ENCODE assay signal across 24 mouse cellular contexts in the genomic region with DNA sequence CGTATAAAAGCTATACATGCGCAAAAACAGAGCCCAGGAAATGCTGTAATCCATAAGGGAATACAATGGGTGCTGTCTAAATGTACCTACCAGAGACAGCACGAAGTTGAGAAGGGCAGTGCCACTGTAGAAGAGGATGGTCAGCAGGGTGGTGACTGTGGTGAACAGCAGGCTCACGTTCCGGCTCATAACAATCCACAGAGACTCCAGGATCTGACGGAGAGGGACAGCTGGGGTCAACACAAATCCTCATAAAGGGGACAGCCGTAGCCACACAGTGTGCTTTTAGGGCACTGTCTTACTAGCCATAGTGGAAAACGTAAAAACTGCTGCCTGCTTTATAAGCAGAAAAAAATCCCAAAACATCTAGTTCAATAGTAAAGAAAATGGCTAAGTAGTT.
"Had no signal": no experiment of that assay in that cellular context is flagged by ENCODE, and none has a peak within 500 bp of the region (broad histone marks: within the 10 kb centered on the region; RNA-seq: fewer than 3 reads in every experiment).

No protein-coding gene starts in this region.

- H3K27me3 ChIP-seq: heart, embryonic 13.5 days; heart, embryonic 15.5 days; hindbrain, embryonic 13.5 days; hindbrain, embryonic 15.5 days; limb, embryonic 12.5 days had no signal

- DNase-seq: gastrocnemius, postnatal 14 days; gastrocnemius, postnatal 36 days; heart, adult 11 months; heart, adult 2 months; heart, postnatal 14 days; heart, postnatal 36 days; kidney, adult 18-20 months; kidney, adult 8-10 months; kidney, postnatal 10 days; kidney, postnatal 25 days; kidney, postnatal 4 days; liver had no signal

- H3K4me2 ChIP-seq: heart, embryonic 11.5 days; heart, embryonic 13.5 days; heart, embryonic 15.5 days; hindbrain, embryonic 13.5 days; hindbrain, embryonic 15.5 days; limb, embryonic 12.5 days; liver, embryonic 11.5 days had no signal

- H3K4me3 ChIP-seq: heart, adult 2 months; heart, embryonic 13.5 days; heart, embryonic 15.5 days; hindbrain, embryonic 13.5 days; hindbrain, embryonic 15.5 days; layer of hippocampus, adult 2 months; left cerebral cortex, adult 2 months; limb, embryonic 10.5 days; limb, embryonic 12.5 days had no signal

- H3K4me1 ChIP-seq: heart, embryonic 15.5 days; hindbrain, embryonic 13.5 days; hindbrain, embryonic 15.5 days; limb, embryonic 10.5 days; limb, embryonic 12.5 days had no signal

- ATAC-seq: hindbrain, postnatal 0 days; intestine, postnatal 0 days had no signal

- H3K9ac ChIP-seq: heart, embryonic 13.5 days; heart, embryonic 15.5 days; hindbrain, embryonic 13.5 days; hindbrain, embryonic 15.5 days; limb, embryonic 12.5 days had no signal

- H3K27ac ChIP-seq: heart, adult 2 months; heart, embryonic 13.5 days; heart, embryonic 15.5 days; hindbrain, embryonic 13.5 days; hindbrain, embryonic 15.5 days; hindbrain, postnatal 0 days; left cerebral cortex, adult 2 months; limb, embryonic 10.5 days; limb, embryonic 12.5 days had no signal

- H3K9me3 ChIP-seq: heart, embryonic 15.5 days; hindbrain, embryonic 13.5 days; hindbrain, embryonic 15.5 days; limb, embryonic 10.5 days; limb, embryonic 12.5 days had no signal
